Mouse (Mus musculus) bone marrow macrophage, adult 2 months (primary cell): ENCODE measurements around the gene Fbln2.

Source experiments
- CTCF ChIP-seq: IDR thresholded peaks from 2 replicates; pipeline ENCODE4 v1.5.1; 2012; ENCODE audit warnings: low read depth, mild to moderate bottlenecking, low read length, moderate library complexity
- POLR2A ChIP-seq: IDR thresholded peaks from 2 replicates; pipeline ENCODE4 v1.6.1; 2012; ENCODE audit warnings: mild to moderate bottlenecking, low read depth, low read length, borderline replicate concordance

DNA sequence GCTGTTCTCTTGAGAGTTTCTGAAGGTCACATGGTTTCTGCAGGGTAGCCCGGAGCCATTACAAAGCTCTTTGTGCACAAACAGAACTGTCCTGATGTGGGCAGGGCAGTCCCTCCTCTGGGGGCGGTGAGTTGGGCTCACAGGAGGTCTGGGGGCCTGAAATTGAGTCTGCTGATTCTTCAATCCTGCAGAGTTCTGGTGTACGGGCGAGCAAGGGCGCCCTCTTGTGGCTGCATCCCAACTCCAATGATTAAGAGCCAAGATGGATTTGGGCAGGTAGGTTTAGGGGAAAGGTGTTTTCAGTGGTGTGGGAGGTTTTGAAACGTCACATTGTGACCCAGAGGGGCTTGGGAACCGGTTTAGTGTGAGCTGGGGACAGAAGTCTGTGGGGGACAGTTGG is 65.3 kb downstream of the Fbln2 start:
- TF ChIP-seq CTCF (peak; percentile 95), POLR2A (no peak)
